Mouse (Mus musculus): ENCODE measurements around the gene Mapkap1. TPM values are rescaled to one million over a fixed set of nuclear protein-coding genes. Genes with fewer than 3 reads are reported as not detected.

Gene Mapkap1
- total RNA-seq, 2 experiments from 2014 or later = 55.1 to 69.0 TPM

GRCm38 (mm10) chr2:34518526-34518925 lies 112.0 kb downstream of the Mapkap1 start:
- DNase-seq = no peak
- intact Hi-C loops (cut with DNase I) = loop anchor here (10.0 kb wide), 2 partner anchors 144 to 544 kb away; partner anchors contain the start of gene Pbx3
- no peak for TF ChIP-seq CTCF (IDR thresholded peaks at IDR 0.05)
- H3K27ac ChIP-seq = no peak overlapping the region
- H3K4me3 ChIP-seq = no peak overlapping the region

- intact Hi-C loops (cut with DNase I) = loop anchor here (10.0 kb wide), 2 partner anchors 145 to 545 kb away; partner anchors contain the start of gene Pbx3
- Histone ChIP-seq H3K27ac (no peak overlapping the region), H3K4me3 (no peak overlapping the region)
- peak; percentile 37 for DNase-seq
- peak; percentile 59 for TF ChIP-seq CTCF (IDR thresholded peaks at IDR 0.05)
These were observed 113.0 kb downstream of the Mapkap1 start for GRCm38 (mm10) chr2:34519525-34519924.

GRCm38 (mm10) chr2:34521384-34521783 lies 114.8 kb downstream of the Mapkap1 start:
- TF ChIP-seq CTCF (IDR thresholded peaks at IDR 0.05) = no peak
- no peak for DNase-seq
- intact Hi-C loops (cut with DNase I) = no loop called here
- Histone ChIP-seq H3K27ac (no peak overlapping the region), H3K4me3 (no peak overlapping the region)

- peak overlapping the region; percentile 25 for H3K4me3 ChIP-seq
- intact Hi-C loops (cut with DNase I) = loop anchor here (1.0 kb wide), 1 partner anchor 114 kb away; no protein-coding TSS in a partner anchor
These were observed 120.2 kb downstream of the Mapkap1 start for GRCm38 (mm10) chr2:34526527-34527371.

GRCm38 (mm10) chr2:34528491-34528890 lies 121.9 kb downstream of the Mapkap1 start:
- DNase-seq = no peak
- TF ChIP-seq CTCF (IDR thresholded peaks at IDR 0.05) = no peak
- Histone ChIP-seq H3K4me3 (no peak overlapping the region), H3K27ac (no peak overlapping the region)
- intact Hi-C loops (cut with DNase I) = no loop called here

More at GRCm38 (mm10) chr2:34526527-34527371, 120.2 kb downstream of the Mapkap1 start:
- TF ChIP-seq CTCF (IDR thresholded peaks at IDR 0.05) = no peak
- DNase-seq = peak; percentile 62
- peak overlapping the region; percentile 56 for H3K27ac ChIP-seq

GRCm38 (mm10) chr2:34530042-34530441 lies 123.5 kb downstream of the Mapkap1 start:
- Histone ChIP-seq H3K4me3 (no peak overlapping the region), H3K27ac (no peak overlapping the region)
- TF ChIP-seq CTCF (IDR thresholded peaks at IDR 0.05) = peak; percentile 30; the same call in 1 of the 2 replicates
- DNase-seq = peak; percentile 23
- intact Hi-C loops (cut with DNase I) = no loop called here

GRCm38 (mm10) chr2:34531801-34532298 lies 125.3 kb downstream of the Mapkap1 start:
- no peak for DNase-seq
- Histone ChIP-seq H3K4me3 (no peak overlapping the region), H3K27ac (no peak overlapping the region)
- no peak for TF ChIP-seq CTCF (IDR thresholded peaks at IDR 0.05)
- intact Hi-C loops (cut with DNase I) = no loop called here

- no peak overlapping the region for H3K4me3 ChIP-seq
- no peak for DNase-seq
- TF ChIP-seq CTCF (IDR thresholded peaks at IDR 0.05) = no peak
- intact Hi-C loops (cut with DNase I) = no loop called here
- H3K27ac ChIP-seq = no peak overlapping the region
These were observed 125.8 kb downstream of the Mapkap1 start for GRCm38 (mm10) chr2:34532394-34532793.

- intact Hi-C loops (cut with DNase I) = no loop called here
- Histone ChIP-seq H3K4me3 (no peak overlapping the region), H3K27ac (no peak overlapping the region)
- TF ChIP-seq CTCF (IDR thresholded peaks at IDR 0.05) = no peak
- DNase-seq = no peak
These were observed 126.7 kb downstream of the Mapkap1 start for GRCm38 (mm10) chr2:34533281-34533680.

GRCm38 (mm10) chr2:34534996-34535395 lies 128.4 kb downstream of the Mapkap1 start:
- TF ChIP-seq CTCF (IDR thresholded peaks at IDR 0.05) = no peak
- Histone ChIP-seq H3K4me3 (no peak overlapping the region), H3K27ac (no peak overlapping the region)
- no peak for DNase-seq
- intact Hi-C loops (cut with DNase I) = no loop called here

- no peak for DNase-seq
- intact Hi-C loops (cut with DNase I) = no loop called here
- no peak for TF ChIP-seq CTCF (IDR thresholded peaks at IDR 0.05)
- H3K4me3 ChIP-seq = no peak overlapping the region
- no peak overlapping the region for H3K27ac ChIP-seq
These were observed 130.8 kb downstream of the Mapkap1 start for GRCm38 (mm10) chr2:34537356-34537755.

GRCm38 (mm10) chr2:34543581-34543980 lies 137.0 kb downstream of the Mapkap1 start:
- TF ChIP-seq CTCF (IDR thresholded peaks at IDR 0.05) = no peak
- intact Hi-C loops (cut with DNase I) = no loop called here
- DNase-seq = no peak
- H3K4me3 ChIP-seq = no peak overlapping the region
- H3K27ac ChIP-seq = no peak overlapping the region

- Histone ChIP-seq H3K27ac (no peak overlapping the region), H3K4me3 (no peak overlapping the region)
- no peak for TF ChIP-seq CTCF (IDR thresholded peaks at IDR 0.05)
- no peak for DNase-seq
- intact Hi-C loops (cut with DNase I) = no loop called here
These were observed 137.4 kb downstream of the Mapkap1 start for GRCm38 (mm10) chr2:34544021-34544420.

Data from gastrocnemius, adult 2 months (tissue).